Mouse (Mus musculus) brain, embryonic 14.5 days (tissue): ENCODE data around the gene Arhgap21.

Source experiments
- CTCF ChIP-seq: fragments of 200-500 bp; IDR thresholded peaks from 2 replicates; pipeline ENCODE4 v1.5.1; 2012; ENCODE audit warnings: inconsistent platforms, mild to moderate bottlenecking, moderate library complexity, borderline replicate concordance; ENCODE audit not compliant: insufficient read depth, insufficient read length; ENCODE audit errors: extremely low read depth
- POLR2A ChIP-seq: fragments of 200-500 bp; IDR thresholded peaks from 2 replicates; pipeline ENCODE4 v1.6.1; 2012; ENCODE audit warnings: mild to moderate bottlenecking, inconsistent platforms, borderline replicate concordance; ENCODE audit not compliant: poor library complexity, insufficient read depth, insufficient read length, severe bottlenecking; ENCODE audit errors: extremely low read depth

GRCm38 (mm10) chr2:20965361-20965760, 3.3 kb downstream of the Arhgap21 start:
- TF ChIP-seq CTCF (no peak), POLR2A (no peak)
